Mouse (Mus musculus): Measurements from ENCODE around the gene Uggt1. TPM values are rescaled to one million over a fixed set of nuclear protein-coding genes. Genes with fewer than 3 reads are reported as not detected.

Uggt1 gene
- 90.2 to 103 TPM (median 97.8 TPM) in 4 replicates for total RNA-seq (2023)

GRCm38 (mm10) chr1:36244058-36244827 is at the start of gene Uggt1:
Gene Uggt1, minus strand, starts transcription at chr1:36244720.

GRCm38 (mm10) chr1:36274455-36274854 is 29.9 kb upstream of the Uggt1 start, which contains the start of gene Neurl3:
Gene Neurl3, minus strand, starts transcription at chr1:36274679.

Other genes starting within 250 kb of the Uggt1 start
- 43.2 to 51.5 TPM (median 45.7 TPM) in 4 replicates for gene Hs6st1, start 176.3 kb downstream of the Uggt1 start, total RNA-seq (2023)
- 103 to 121 TPM (median 115 TPM) in 4 replicates for gene Neurl3, start 30.0 kb upstream of the Uggt1 start, total RNA-seq (2023)
- 233 to 249 TPM (median 244 TPM) in 4 replicates for gene Arid5a, start 63.0 kb upstream of the Uggt1 start, total RNA-seq (2023)
- gene Kansl3, start 124.5 kb upstream of the Uggt1 start, total RNA-seq (2023): 68.6 to 79.9 TPM (median 77.0 TPM) in 4 replicates
- gene Fer1l5, start 127.6 kb upstream of the Uggt1 start, total RNA-seq (2023): not detected in 4 replicates
- gene Lman2l, start 200.6 kb upstream of the Uggt1 start, total RNA-seq (2023): 24.6 to 28.0 TPM (median 27.5 TPM) in 4 replicates
- 22.1 to 25.6 TPM (median 23.2 TPM) in 4 replicates for gene Cnnm4, start 226.9 kb upstream of the Uggt1 start, total RNA-seq (2023)